Mouse (Mus musculus) liver, embryonic 14.5 days (tissue): ENCODE data around the gene Tmco5. TPM values are rescaled to one million over a fixed set of nuclear protein-coding genes. Genes with fewer than 3 reads are reported as not detected.

Experiments
- ATAC-seq: fragments of 200-750 bp; cut with Nextera tagmentation; 2 replicates; pipeline ENCODE4 v1.8.0; 2017; ENCODE audit warnings: moderate number of reproducible peaks, mild to moderate bottlenecking, moderate library complexity; ENCODE audit not compliant: insufficient read depth
- DNase-seq, 3 experiments: peaks; one replicate each; pipeline ENCODE4 v3.0.0-alpha.2; 2012 to 2013; ENCODE audit warnings: low read depth in 3 of 3, low spot score in 3 of 3
- H3K27ac ChIP-seq: fragments of 300-500 bp; sonication (generic); 2 replicates; pipeline ENCODE4 v1.5.1; 2014; ENCODE audit warnings: moderate library complexity, mild to moderate bottlenecking, control low read depth, inconsistent platforms
- H3K27me3 ChIP-seq: fragments of 300-500 bp; sonication (generic); 2 replicates; pipeline ENCODE4 v1.6.1; 2014; ENCODE audit warnings: mild to moderate bottlenecking, low read length, moderate library complexity; ENCODE audit not compliant: control insufficient read depth, insufficient read depth
- H3K36me3 ChIP-seq: fragments of 300-500 bp; sonication (generic); replicated peaks from 2 replicates; pipeline ENCODE4 v1.6.1; 2014; ENCODE audit warnings: low read depth; ENCODE audit not compliant: control insufficient read depth, insufficient read depth
- H3K4me1 ChIP-seq, 2 experiments: fragments of 200-500 bp in 1 of 2; fragments of 300-500 bp in 1 of 2; sonication (generic) in 1 of 2; replicated peaks; 2 replicates each; pipeline ENCODE4 v1.6.1; 2012 to 2014; ENCODE audit warnings: antibody characterized with exemption in 1 of 2, inconsistent platforms in 1 of 2, low read length in 1 of 2; ENCODE audit not compliant: control insufficient read depth in 2 of 2, insufficient read depth in 2 of 2
- H3K4me2 ChIP-seq: fragments of 300-500 bp; sonication (generic); 2 replicates; pipeline ENCODE4 v1.6.1; 2014; ENCODE audit warnings: low read depth, mild to moderate bottlenecking, control low read depth, moderate library complexity
- H3K4me3 ChIP-seq, 2 experiments: fragments of 200-500 bp in 1 of 2; fragments of 300-500 bp in 1 of 2; sonication (generic) in 1 of 2; 2 replicates each; pipeline ENCODE4 v1.5.1; 2012 to 2014; ENCODE audit warnings: low read depth in 2 of 2, low read length in 2 of 2, mild to moderate bottlenecking in 2 of 2, control low read depth in 1 of 2, inconsistent platforms in 1 of 2, moderate library complexity in 1 of 2; ENCODE audit not compliant: insufficient read depth in 1 of 2
- H3K9ac ChIP-seq: fragments of 300-500 bp; sonication (generic); replicated peaks from 2 replicates; pipeline ENCODE4 v1.6.1; 2014; ENCODE audit warnings: mild to moderate bottlenecking, control low read depth, moderate library complexity
- H3K9me3 ChIP-seq: fragments of 300-500 bp; sonication (generic); 2 replicates; pipeline ENCODE4 v1.6.1; 2016; ENCODE audit warnings: low read length, mixed read lengths; ENCODE audit not compliant: control insufficient read depth
- CTCF ChIP-seq: IDR thresholded peaks from 2 replicates; pipeline ENCODE4 v1.5.1; 2016; ENCODE audit warnings: antibody characterized with exemption, low read depth, control low read depth
- EP300 ChIP-seq: IDR thresholded peaks from 2 replicates; pipeline ENCODE4 v1.6.1; 2016; ENCODE audit warnings: antibody characterized with exemption, low read depth
- WGBS: fragments of 180-500 bp; shearing (Covaris S2); extraction: QIAGEN DNeasy Blood & Tissue Kit; methylation state at CpG from one replicate; pipeline ENCODE4 v1.1.7; 2014; ENCODE audit not compliant: insufficient replicate concordance; 5-methylcytosine and 5-hydroxymethylcytosine counted together
- polyA plus RNA-seq, 2 experiments: library from polyadenylated mRNA; depleted of rRNA in 1 of 2; stranded (reverse) in 1 of 2; unstranded in 1 of 2; fragments of >200 nt; fragmentation: Nextera tagmentation in 1 of 2; extraction: Ambion mirVana in 1 of 2; gene quantifications; 2 replicates each; pipeline versions ENCODE4 v1.2.1 to v1.2.3; 2012 to 2014

Tmco5 gene
- polyA plus RNA-seq, 2 experiments: not detected

DNA sequence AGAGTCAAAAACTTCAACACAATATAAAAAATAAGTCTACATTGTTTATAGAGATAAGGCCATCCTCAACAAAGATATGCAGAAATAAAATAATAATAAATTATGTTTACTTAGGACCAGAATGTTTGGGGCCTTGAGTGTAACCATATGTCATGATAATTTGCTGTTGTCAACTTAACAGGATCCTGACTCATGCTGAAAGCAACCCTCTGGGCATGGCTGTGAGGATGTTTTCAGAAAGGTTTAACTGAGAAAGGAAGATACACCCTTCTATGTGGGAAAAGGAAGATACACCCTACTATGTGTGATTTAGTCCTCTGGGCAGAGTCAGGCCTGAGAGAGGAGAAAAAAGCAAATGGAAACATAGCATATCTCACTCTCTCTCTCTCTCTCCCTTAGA is 56.3 kb downstream of the Tmco5 start:
- TF ChIP-seq EP300: no peak
- TF ChIP-seq CTCF: no peak
- Histone ChIP-seq H3K4me3 (no peak overlapping the region), H3K4me1 (peaks cover 0 to 2% of the 10 kb centered on the region in 2 experiments; a peak in 1 of 4 replicates), H3K27ac (no peak overlapping the region), H3K4me2 (no peak overlapping the region), H3K27me3 (no peaks in the 10 kb centered on the region), H3K9me3 (no peaks in the 10 kb centered on the region), H3K9ac (no peak overlapping the region), H3K36me3 (no peaks in the 10 kb centered on the region)
- DNase-seq (no peak), ATAC-seq (no peak)

DNA sequence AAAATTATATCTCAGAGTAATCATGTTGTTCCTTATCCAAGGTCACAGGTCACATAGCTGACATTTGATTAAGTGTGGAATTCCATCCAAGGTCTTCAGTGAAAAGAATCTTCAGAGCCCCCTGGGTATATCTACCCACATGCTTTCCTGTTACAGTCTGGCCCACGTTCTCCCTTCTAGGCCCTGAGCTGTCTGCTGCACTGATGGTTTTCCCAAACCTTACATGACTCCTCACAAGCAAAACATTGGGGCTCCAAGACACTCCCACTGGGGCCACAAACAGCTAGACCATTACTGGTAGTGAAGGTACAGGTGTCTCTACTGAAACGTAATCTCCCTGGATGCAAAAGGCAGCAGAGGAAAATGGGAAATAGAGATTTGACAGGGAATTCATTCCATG is 57.9 kb downstream of the Tmco5 start:
- WGBS: 38% methylated on average over 2 of the region's 2 CpGs
- H3K27ac ChIP-seq: no peak overlapping the region
- H3K4me3 ChIP-seq: no peak overlapping the region
- no peak for DNase-seq
- ATAC-seq: no peak
- H3K9ac ChIP-seq: no peak overlapping the region
- no peaks in the 10 kb centered on the region for H3K27me3 ChIP-seq
- TF ChIP-seq CTCF (no peak), EP300 (no peak)
- no peaks in the 10 kb centered on the region for H3K9me3 ChIP-seq
- no peaks in the 10 kb centered on the region for H3K36me3 ChIP-seq
- H3K4me1 ChIP-seq: peaks cover 0 to 2% of the 10 kb centered on the region in 2 experiments; a peak in 1 of 4 replicates
- H3K4me2 ChIP-seq: no peak overlapping the region

DNA sequence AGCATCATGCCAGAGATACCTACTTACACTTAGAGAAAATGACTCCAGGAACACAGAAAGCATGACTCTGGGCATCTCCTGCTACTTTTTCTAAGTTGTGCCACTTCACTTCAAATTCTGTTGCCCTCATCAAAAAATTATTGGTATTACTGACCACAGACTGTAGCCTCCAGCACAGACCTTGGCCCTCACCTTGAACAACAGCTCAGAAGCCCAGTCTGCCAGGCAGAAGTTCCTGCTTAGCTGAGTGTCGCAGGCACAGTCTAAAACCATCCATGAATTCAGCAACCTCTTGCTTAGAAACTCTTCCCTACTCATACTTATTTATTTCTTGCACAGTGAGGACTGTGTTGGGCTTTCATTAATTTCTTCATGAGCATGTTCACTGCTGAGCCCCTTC is 58.7 kb downstream of the Tmco5 start:
- TF ChIP-seq CTCF (no peak), EP300 (no peak)
- no peak overlapping the region for H3K9ac ChIP-seq
- H3K36me3 ChIP-seq: no peaks in the 10 kb centered on the region
- no peak overlapping the region for H3K27ac ChIP-seq
- ATAC-seq (no peak), DNase-seq (no peak)
- peaks cover 0 to 4% of the 10 kb centered on the region in 2 experiments; a peak in 1 of 4 replicates for H3K4me1 ChIP-seq
- H3K4me2 ChIP-seq: no peak overlapping the region
- no peak overlapping the region for H3K4me3 ChIP-seq
- H3K9me3 ChIP-seq: no peaks in the 10 kb centered on the region
- WGBS: 52% methylated on average over 1 of the region's 1 CpGs
- no peaks in the 10 kb centered on the region for H3K27me3 ChIP-seq

DNA sequence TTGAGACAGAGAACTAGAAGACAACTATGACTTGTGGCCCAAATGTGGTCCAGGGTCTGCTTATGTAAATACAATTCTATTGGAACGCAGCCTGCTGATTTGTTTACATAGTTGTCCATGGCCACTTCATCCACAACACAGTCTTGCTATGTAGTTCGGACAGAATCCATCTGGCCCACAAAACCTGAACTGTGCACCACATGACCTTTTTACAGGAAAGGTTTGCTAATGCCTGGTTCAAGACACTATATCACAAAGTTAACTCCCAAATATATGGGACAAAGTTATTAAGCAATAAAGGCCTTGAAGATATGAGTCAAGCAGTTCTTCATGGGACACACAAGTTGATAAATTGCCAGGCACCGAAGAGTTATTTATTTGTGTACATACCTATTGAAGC is 63.3 kb downstream of the Tmco5 start:
- no peaks in the 10 kb centered on the region for H3K36me3 ChIP-seq
- no peak for ATAC-seq
- H3K4me3 ChIP-seq: no peak overlapping the region
- no peak overlapping the region for H3K4me2 ChIP-seq
- TF ChIP-seq EP300: no peak
- no peak for TF ChIP-seq CTCF
- no peak for DNase-seq
- H3K27ac ChIP-seq: no peak overlapping the region
- peaks cover 0 to 9% of the 10 kb centered on the region in 2 experiments; a peak in 1 of 4 replicates for H3K4me1 ChIP-seq
- no peaks in the 10 kb centered on the region for H3K9me3 ChIP-seq
- H3K9ac ChIP-seq: no peak overlapping the region
- 67% methylated on average over 3 of the region's 3 CpGs for WGBS
- H3K27me3 ChIP-seq: no peaks in the 10 kb centered on the region

Other genes starting within 250 kb of the Tmco5 start
- gene Spred1, start 242.7 kb downstream of the Tmco5 start, polyA plus RNA-seq (2012; rRNA removed): 1.5 and 2.4 TPM in 2 replicates
- 2.7 and 3.4 TPM in 2 replicates for gene Spred1, start 242.7 kb downstream of the Tmco5 start, polyA plus RNA-seq (2014; fragmentation: Nextera tagmentation; extraction: Ambion mirVana)